Mouse (Mus musculus): ENCODE data around the gene Dhx35.

The Dhx35 gene

GRCm38 (mm10) chr2:158815686-158816085 is 21.1 kb downstream of the Dhx35 start:
- no peak for DNase-seq

DNA sequence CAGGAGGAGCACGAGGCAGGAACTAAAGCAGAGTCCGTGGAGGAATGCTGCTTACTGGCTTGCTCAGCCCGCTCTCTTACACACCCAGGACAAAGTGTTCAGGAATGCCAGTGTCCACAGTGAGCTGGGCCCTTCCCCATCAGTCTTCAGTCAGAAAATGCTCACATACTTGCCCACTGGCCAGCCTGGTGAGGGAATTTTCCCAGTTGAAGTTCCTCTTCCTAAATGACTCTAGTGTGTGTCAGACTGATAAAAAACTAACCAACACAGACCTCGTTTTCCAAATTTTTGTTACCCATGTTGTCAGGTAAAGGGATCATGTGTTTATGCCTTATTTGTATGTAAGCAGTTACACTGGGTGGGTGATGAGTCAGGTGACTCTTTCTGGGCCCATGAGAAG is 21.6 kb downstream of the Dhx35 start:
- no peak for DNase-seq

DNA sequence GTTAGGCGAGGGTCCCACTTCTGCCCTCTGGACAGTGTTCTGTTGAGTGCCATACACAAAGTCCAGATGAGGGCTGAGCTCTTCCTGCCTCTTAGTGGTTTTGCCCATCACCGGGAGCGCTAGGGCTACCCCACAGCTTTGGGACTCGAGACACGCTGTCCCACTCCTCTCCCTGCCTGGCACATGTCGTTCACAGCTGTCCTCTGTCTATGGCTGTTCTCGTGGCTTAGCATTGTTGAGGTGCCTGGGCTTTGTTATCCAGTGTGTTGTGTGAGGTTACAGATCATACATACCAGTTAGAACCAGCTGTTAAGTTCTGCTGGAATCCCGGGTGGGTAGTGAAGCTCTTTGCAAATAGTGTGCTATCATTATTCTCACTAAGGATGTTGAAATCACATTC is 23.1 kb downstream of the Dhx35 start:
- DNase-seq: no peak

DNA sequence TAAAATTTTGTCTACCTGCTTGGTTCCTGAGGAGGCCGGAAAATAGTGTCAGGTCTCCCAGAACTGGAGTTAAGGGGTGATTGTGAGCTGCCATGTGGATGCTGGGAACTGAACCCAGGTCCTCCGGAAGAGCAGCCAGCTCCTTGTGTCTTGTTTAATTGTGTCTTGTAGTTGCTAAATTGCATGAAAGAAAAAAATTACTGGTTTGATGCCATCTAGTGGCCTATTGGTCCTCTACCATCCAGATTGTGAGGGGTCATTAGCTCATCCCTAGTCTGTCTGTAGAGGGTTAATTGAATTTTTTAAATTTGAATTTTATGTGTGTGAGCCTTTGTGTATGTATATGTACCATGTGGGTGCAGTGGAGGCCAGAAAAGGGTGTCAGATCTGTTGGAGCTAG is 33.5 kb downstream of the Dhx35 start:
- DNase-seq: no peak

DNA sequence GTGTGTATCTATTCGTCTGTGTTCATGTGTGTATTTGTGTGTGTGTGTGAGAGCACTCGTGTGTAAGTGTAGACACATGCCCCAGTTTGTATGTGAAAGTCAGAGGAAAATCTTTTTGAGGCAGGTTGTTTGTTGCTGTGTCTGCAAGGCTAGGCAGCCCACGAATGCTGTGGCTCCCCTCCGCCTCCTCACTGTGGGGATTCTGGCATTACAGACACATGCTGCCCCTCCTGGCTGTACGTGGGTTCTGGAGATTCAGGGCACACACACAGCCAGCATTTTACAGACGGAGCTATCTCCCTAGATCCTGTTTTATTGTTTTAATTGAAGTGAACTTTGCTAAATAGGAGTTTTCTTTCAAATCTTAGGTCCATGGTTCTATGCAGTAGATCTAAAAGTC is 35.1 kb downstream of the Dhx35 start:
- DNase-seq: no peak

GRCm38 (mm10) chr2:158833221-158833620 is 38.6 kb downstream of the Dhx35 start:
- no peak for DNase-seq

GRCm38 (mm10) chr2:158833645-158834044 is 39.0 kb downstream of the Dhx35 start:
- DNase-seq: no peak

DNA sequence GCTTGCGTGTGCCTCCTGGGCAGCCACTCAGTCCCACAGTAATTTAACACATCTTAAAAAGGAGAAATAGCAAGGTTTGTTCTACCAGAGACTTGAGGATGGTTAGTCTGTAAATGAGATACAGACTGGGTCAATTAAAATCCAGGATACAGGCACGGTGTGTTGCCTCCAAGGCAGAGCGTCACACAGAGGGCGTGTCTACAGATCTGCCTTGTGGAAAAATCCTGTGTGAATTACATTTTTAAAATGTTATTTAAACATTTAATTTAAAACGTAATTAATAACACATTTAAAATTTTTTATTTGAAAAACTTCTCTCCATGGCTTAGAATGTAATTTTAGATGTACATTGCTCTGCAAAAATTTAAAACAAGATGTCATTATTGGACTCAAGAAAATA is 48.7 kb downstream of the Dhx35 start:
- DNase-seq: no peak

DNA sequence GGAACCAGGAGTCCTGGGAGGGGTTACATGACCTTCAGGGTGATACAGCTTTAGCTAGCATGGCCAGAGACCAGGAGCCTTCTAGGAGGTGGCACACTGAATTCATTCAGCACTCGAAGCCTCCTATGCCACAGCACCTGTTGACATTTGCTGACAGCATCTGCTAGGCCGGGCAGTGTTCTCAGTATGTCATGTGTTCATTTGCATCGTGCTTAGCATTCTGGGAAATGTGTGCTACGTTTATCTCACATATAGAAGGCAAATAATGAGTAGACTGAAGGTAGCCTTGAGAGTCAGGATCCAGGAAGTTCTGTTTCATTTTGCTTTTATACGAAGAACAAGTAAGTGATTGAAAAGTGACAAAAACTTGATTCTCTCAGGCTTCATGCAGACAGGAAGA is 50.4 kb downstream of the Dhx35 start:
- no peak for DNase-seq

DNA sequence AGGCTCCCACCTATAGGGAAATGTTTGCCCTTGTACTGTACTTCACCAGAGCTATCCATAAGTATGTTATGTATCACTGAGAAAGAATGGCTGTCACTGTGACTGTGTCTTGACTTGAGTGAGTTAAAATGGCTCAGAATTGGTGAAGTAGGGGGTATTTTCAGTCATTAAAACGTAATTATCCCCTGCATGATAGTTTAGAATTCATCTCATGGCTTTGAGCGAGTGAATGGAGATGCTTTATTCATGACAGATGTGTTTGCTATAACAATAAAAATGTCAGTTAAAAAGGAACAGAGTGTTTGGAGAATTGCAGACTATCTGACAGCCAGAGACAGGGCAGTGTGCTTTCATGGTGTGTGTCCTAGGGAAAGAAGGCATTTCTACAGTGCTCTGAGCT is 51.6 kb downstream of the Dhx35 start:
- no peak for DNase-seq

GRCm38 (mm10) chr2:158847991-158848390 is 53.4 kb downstream of the Dhx35 start:
- DNase-seq: no peak

DNA sequence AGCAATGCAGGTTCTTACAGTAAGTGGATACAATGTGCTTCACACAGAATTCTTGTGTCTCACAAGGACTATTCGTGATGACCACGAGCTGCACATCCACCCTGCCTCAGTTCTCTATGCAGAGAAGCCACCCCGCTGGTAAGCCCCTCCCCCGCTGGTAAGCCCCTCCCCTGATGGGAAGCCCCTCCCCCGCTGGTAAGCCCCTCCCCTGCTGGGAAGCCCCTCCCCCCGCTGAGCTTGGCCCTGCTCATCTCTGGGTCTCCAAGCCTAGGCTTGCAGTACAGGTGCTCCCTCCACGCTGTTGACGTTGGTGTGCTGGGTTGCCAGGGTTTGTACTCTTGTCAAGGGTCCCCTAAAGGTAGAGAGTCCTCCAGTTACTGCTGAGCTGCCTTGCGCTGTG is 54.8 kb downstream of the Dhx35 start:
- no peak for DNase-seq

GRCm38 (mm10) chr2:158852579-158852978 is 58.0 kb downstream of the Dhx35 start:
- peak; percentile 30 for DNase-seq

DNA sequence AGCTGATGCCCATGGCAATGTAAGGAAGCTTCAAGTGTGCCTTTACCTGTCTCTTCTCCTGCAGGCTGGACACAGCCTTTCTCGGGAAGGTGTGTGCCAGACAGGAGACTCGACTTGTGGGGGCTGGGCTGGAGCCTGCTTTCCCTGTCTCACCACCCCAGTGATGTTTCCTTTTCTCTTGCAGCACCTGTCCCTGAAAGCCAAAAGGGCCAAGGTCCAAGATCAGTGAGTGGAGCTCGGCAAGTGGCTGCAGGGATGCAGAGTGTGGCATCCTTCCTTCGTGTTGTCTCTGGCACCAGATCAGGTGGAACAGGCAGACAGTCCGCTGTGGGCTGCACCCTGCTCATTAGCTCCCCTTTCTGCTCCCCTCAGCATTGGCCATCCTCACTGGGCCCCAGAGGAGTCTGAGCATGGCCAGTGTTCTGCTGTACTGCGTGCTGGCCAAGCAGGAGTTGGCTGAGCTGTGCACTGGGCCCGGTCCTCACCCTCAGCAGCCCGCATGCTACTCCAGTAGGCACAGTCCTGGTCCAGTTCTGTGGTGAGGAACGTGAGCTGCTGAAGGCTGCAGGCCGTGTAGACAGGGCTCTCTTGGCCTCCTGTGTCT is 62.4 kb downstream of the Dhx35 start:
- DNase-seq: no peak

DNA sequence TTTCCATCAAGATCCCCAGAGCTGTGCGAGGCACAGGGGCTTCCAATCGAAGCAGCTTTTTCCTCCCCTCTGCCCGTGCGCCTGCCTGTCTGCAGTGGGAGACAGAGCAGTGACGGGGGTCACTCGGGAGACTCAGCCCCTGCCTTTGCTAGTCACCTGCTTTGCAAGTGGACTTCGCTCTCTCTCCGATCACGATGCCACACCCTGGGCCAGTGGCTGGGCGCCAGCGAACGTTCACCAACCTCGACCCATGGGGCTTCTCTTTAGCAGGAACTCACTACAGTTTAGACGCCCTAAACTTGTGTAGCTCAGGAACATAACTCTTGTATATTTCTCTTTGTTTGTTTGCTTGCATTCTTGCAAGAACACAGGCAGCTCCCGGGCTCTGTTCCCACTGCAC is 63.0 kb downstream of the Dhx35 start:
- peak; percentile 28 for DNase-seq

- no peak for DNase-seq
Measured at GRCm38 (mm10) chr2:158861115-158861514, 66.5 kb downstream of the Dhx35 start.

DNA sequence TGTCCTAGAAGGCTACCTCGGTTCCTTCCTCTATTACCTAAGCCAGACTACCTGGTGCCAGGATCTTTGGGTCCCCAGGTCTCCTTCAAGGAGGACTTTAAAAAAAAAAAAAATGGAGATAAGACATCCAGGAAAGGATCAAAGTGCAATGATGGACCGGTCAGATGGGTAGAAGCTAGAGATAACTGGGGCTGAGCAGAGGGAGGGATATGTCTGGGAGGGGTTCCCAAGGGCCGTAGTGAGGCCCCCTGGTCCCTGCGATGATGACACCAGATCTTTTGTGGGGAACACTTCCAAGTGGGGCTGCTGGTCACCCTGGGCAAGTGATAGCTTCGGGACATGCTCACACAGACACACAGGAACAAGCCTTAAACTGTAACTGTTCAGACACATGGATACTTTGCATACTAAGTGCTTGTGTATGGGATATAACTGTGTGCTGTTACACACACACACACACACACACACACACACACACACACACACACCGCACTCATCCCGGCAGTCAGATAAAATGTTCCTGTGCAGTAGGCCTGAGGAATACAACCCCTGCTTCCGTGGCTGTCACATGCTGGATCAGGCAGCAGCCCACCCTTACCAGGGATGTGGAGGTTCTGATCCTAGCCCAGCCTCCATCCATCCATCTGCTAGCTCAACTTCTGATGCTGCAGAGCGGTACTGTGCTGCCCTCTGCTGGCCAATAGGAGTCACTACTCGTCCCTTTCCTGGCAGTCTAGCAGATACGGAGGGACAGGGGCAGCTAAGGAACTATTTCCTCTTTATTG is 68.9 kb downstream of the Dhx35 start:
- DNase-seq: peak; percentile 56

GRCm38 (mm10) chr2:158864126-158864458 is 69.5 kb downstream of the Dhx35 start:
- no peak for DNase-seq

DNA sequence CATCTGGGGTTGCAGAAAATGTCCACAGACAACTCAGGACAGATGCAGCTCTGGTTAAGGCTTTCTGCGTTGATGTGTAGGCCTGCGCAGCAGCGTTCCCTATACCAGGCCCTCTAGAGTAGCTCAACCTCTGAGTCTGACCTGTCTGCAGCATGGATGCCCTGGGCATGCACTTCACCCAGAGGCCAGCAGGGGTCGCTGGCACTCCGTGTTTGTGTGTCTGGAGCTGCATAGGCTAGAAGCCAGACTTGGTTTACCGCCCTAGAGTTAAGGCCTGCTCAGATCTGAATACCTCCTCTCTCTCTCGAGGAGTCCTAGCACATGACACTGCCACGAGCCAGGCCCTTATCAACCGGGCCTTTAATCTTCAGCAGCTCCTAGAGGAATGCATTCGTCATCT is 70.8 kb downstream of the Dhx35 start:
- peak; percentile 80 for DNase-seq

GRCm38 (mm10) chr2:158886571-158886970 is 92.0 kb downstream of the Dhx35 start:
- no peak for DNase-seq

DNA sequence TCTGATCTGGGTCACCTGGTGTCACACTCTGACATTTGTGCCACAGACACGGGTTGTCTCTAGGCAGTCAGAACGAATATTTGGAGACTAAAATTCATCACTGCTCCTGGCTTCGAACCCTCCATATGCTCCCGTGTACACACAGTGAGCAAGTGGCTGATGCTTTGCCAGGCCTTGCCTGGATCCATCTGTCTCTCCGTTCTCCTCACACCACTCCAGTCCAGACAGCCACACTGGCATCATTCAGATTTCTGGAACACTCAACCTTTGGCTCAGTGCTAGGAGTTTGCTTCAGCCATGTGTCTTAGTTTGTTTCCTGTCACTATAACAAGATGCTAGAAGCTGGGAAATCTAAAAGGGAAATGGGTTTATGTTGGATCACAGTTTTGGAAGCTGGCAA is 93.9 kb downstream of the Dhx35 start:
- no peak for DNase-seq

DNA sequence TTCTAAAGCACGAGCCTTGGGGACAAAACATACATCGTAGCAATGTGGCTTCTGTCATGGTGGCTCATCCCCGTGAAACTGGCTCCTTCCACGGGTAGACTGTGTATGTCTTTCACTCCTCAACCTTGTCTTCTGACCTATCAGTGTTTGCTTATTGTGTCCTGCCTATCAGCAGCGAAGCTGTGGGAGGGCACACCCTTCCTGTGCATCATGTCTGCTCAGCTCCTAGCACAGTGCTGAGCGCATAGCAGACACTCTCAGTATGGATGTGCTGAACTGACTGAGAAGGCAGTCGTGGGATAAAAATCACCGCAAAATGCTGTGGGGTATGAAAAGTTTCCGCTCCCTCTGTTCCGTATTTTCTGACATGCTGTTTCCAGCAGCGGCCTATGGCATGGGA is 94.6 kb downstream of the Dhx35 start:
- no peak for DNase-seq

DNA sequence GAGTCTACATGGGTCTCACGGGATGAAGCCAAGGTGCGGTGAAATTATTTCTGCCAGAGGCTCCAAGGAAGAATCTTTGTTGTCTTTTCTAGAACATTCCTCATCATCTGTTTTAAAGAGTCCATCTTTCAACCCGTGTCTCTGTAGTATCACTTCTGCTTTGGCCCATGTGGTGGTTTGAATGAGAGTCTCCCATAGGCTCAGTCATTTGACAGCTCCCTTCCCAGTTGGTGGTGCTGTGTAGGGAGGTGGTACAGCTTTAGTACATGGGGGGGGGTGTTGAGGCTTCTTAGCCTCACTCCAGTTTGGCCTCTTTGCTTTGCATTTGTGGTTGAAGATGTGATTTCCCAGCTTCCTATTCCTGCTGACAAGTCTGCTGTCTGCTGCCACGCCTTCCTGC is 96.7 kb downstream of the Dhx35 start:
- DNase-seq: no peak

DNA sequence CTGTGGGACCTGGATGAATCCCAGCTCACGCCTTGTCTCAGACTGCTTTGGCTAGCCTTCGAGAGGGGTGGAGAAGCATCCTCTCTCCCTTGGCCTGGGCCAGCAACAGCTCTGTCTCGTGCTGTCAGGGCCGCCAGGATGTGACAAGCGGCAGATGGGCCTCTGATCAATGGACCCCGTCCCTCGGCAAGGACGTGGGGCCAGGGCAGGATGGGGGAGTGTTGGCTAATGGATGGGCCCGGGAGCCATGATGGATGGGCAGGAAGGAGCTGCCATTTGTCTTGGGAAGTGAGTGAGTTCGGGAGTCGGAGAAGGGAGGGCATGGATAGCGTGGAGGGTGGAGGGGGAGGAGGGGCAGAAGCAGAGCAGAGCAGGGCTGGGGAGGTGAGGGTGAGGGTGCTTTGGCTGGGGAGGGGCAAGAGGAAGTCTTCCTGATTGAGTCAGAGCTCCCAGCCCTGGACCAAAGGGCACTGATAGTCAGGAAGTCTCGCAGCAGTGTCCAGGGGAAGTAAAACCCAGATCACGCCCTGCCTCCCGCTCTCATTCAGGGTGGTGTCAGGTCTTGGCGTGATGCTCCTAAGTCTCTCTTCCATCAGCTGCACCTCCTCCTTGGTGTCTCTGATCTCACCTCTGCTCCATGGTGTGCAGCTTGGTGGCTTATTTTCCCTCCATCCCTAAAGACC is 98.7 kb downstream of the Dhx35 start:
- peak; percentile 25 for DNase-seq

Data from kidney, postnatal 14 days (tissue).